Mouse (Mus musculus): Measurements from ENCODE around the gene 9430038I01Rik.
A peak's percentile ranks its signal among the peaks of the same experiment; 100 is the strongest.
"Not testable (repeated sequence)": the region's sequence is repeated elsewhere in the genome, so short reads cannot be mapped to it uniquely, and the experiment has no call there.

9430038I01Rik gene

DNA sequence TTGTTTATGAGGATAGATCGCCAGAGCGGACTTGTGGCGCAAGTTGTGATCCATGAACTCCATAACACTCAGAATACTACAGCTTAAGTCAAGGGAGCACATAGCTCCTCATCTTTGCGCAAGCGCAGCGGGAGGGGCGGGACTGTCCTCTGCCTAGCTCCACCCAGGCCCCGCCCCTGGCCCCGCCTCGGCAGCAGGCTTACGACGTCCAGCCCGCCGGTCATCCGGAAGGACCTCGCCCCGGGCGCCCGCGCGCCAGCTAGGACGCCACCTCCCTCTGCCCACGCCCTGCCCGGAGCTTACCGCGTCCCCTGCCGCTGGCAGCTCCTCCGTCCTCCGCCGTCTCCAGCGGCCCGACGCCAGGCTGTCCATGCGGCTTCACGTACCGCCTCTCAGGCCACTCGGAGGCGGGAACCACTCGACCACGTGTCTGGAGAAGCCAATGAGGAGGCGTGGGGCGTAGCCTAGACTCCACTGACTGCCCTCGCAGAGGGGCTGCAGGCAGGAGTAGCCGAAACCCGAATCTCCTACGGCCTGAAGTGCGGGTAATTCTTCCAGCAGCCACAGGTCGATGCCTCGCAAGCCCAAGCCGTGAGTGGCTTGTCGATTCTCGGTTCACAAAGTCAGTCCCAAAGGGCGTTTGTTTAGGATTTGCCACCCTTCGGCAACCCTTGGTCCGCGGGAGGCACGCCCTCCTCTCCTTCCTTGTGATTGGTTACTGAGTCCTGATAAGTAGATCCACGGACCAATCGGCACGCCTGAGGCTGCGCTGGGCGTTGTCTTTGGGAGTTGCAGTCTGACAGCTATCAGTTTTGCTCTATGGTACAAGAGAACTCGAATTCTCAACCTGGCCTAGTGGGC lies at the start of gene 9430038I01Rik:
Gene 9430038I01Rik (minus strand): TSS at position 426 of the 861 bp plus-strand sequence.
- DNase-seq (ENCODE audit: low read depth) = peak; percentile 97

DNA sequence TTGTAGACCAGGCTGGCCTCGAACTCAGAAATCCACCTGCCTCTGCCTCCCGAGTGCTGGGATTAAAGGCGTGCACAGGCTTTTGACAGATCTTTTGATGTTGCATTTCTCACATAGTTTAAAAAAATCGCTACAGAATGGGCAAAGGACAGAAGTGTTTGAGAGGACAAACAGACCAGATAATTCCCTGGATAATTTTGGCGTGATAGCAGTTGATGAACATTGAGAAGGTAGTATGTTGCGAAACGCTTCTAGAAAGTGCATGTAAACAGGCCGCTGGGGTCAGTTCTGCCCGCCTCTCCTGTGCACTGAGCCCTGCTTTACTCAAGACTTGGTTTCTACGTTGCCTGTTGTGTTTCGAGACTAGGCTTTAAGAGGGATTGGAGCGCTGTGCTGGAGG lies 34.8 kb upstream of the 9430038I01Rik start:
- no peak for DNase-seq (ENCODE audit: low read depth)

DNA sequence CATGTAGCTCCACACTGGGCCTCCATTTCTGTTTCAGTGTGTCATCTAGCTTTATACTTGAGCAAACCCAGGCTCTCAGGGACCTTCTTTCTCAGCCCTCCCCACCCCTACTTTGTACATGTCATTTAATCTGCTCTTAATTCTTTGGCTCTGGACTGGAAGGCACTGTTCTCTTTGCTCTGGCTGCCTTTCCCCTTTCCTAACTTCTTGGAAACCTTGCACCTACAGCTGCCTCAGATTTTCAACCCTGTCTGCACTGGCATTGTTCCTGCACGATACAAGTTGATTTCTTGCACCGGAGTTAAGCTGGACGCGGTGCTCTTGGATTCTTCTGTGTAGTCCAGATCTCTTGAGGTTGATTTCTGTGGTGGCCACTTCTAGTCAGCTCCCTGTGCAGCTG lies 32.4 kb upstream of the 9430038I01Rik start:
- DNase-seq (ENCODE audit: low read depth) = no peak

DNA sequence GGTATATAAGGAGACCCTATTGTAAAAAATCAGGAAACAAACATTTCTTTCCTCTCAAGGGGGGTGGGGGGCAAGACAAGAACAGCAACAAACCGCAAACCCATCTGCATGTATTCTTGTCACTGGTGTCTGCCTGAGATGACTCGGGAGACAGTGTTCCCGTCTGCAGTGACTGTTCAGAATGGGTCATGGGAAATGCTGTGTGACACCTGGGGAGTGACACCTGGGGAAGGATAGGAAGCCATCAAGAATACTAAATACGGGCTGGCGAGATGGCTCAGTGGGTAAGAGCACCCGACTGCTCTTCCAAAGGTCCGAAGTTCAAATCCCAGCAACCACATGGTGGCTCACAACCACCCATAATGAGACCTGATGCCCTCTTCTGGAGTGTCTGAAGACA lies 28.4 kb upstream of the 9430038I01Rik start:
- DNase-seq (ENCODE audit: low read depth) = not testable (repeated sequence)

DNA sequence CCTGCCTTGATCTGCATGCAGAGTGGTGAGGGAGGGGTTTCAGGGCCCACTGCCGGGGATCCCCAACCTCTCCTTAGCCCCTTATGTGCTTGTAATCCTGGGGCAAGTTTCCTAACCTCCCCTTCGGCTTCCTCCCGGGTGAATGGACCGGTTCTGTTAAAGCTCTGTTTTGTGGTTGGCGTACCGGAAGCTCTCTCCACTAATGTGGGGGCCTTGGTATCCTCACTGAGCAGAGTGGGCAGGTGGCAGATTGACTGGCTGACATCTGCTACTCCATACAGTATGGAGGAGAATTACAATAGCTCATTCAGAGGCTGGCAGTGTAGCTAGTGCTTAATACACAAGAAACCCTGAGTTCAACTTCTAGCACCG lies 27.6 kb upstream of the 9430038I01Rik start:
- DNase-seq (ENCODE audit: low read depth) = no peak

DNA sequence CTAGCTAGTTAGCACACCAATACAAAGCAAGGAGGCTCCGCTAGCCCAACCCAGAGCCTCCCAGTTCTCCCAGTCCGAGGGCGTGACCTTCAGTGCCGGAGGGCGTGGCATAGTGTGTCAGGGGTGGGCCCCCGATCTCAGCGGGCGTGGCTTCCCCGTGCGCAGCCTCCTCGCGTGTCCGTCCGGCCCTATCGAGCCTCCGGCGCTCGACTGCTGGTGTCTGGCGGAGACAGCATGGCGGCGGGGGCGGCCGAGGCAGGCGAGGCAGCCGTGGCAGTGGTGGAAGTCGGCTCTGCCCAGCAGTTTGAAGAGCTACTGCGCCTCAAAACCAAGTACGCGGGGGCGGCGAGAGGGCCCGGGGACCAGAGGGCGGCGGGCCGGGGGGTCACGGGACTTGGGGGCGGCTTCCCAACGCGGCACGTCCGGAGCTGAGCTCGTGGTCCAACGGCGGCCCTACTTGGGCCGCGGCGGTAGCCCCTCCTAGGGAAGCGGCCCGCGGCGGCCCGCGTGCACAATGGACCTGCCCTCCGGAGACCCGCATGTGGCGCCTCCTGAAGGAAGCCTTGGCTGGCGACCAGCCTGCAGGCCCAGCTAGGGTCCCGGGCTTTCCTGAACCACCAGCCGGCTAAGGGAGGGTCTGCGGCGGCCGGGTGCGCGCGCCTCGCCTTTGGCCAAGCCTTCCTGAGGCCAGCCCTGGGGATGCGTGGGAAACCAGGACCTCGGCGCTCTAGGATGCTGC lies 27.0 kb upstream of the 9430038I01Rik start, which contains the start of gene Glrx3:
Gene Glrx3 (plus strand): TSS at position 175 of the 739 bp plus-strand sequence.
- peak; percentile 96 for DNase-seq (ENCODE audit: low read depth)

DNA sequence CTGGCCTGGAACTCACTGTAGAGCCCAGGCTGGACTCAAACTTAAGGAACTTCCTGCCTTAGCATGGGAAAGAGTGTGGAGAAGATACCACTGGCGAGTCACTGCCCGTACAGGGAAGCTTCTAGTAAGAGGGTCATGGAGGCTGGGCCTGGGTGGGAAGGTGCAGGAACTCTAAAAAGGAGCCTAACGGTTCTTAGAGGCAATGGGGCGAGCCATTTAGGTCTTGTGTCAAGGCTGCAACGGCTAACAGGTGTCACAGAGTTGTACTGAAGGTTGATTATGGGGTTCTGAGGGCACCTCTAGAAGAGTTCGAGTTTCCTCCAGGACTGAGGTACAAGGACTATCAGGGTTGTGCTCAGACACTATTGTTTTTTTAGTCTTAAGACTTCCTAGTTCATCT lies 26.3 kb upstream of the 9430038I01Rik start:
- no peak for DNase-seq (ENCODE audit: low read depth)

DNA sequence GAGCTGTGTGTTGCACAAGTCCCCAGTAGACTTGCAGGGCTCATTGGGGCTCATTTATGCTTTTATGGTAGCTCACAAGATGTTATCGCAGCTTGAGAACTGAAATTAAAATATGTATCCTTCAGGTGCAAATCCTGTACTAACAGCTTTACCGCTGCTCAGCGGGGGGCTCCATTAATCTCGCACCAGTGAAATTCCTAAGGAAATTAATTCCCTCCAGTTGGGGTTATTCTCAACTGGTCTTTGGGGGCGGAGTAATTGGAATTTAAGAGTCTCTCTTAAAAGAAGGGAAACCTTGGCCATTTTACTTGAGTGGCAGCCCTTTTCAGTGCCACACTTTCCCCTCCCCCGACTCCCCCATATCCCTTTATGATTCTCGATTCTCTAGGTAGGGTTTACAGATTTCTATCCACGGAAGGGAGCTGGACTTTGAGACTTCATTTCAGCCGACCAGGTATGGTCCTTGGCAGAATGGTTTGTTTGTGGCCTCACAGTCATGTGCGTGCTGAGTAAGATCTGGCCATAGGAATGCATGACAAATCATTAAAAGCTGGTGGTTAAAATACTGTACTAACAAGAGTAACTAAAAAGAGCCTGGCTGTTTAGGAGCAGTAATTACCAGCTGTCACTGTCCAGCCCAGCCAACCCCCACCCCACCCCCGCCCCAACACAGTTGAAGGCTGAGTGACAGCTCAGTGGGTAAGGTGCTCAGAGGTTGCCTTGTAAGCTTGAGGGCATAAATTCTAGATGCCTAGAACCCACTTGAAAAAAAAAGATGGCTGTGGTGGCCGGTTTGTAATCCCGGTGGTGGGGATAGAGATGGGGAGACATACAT lies 21.4 kb upstream of the 9430038I01Rik start:
- peak; percentile 13 for DNase-seq (ENCODE audit: low read depth)

DNA sequence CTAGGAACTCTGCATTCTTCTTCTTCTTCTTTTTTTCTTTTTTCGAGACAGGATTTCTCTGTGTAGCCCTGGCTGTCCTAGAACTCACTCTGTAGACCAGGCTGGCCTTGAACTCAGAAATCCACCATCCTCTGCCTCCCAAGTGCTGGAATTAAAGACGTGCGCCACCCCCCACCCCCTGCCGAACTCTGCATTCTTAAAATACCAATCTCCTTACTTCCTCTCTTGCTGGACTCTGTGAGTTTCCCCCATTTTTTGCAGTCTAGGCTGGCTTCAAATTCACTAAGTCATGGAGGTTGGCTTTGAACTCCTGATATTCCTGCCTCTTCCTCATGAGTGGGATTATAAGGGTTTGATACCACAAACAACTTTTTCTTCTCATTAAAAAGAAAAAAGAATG lies 16.1 kb upstream of the 9430038I01Rik start:
- DNase-seq (ENCODE audit: low read depth) = peak; percentile 17

DNA sequence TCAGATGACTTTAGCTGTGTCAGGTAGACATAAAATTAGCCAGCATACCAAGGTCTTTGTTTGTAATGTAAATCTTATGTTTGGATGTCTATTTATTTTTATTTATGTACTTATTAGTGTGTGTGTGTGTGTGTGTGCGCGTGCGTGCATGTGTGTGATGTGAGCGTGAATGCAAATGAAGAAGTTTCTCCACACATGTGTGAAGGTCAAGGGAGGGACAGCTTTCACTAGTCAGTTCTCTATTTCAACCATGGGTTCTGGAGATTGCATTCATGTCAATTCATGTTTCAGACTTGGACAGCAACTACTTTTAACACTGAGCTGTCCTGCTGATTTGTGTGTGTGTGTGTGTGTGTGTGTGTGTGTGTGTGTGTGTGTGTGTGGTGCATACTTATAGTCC lies 10.7 kb upstream of the 9430038I01Rik start:
- DNase-seq (ENCODE audit: low read depth) = no peak

DNA sequence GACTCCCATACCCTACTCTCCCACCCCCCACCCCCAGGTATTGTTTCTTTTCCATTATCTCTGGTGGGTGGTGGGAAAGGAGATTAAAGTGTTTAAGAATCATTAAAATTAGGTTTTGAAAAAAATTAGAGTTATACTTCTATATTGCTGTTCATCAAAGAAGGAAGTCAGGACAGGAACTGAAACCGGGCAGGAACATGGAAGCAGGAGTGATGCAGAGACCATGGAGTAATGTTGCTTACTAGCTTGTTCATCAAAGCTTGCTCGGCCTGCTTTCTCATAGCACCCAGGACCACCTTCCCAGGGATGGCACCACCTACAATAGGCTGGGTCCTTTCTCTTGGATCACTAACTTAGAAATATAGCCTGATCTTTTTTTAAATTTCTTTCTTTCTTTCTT lies 10.0 kb upstream of the 9430038I01Rik start:
- no peak for DNase-seq (ENCODE audit: low read depth)

DNA sequence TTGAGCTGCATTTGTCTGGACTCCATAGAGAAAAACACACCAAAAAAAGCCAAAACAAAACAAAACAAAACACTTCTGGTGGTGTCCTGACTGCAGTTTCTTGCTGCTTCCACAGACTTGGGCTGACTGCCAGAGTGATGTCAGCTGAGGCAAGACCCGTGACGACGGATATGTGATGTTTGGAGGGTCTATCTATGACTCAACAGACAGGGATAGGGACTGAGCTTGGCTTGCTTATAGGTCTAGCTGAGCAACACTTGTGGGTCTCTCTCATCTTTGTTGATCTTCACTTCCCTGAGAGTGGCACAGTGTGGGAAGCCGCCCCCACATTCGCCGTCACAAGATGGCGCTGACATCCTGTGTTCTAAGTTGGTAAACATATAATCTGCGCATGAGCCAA lies 4.1 kb upstream of the 9430038I01Rik start:
- peak; percentile 30 for DNase-seq (ENCODE audit: low read depth)

DNA sequence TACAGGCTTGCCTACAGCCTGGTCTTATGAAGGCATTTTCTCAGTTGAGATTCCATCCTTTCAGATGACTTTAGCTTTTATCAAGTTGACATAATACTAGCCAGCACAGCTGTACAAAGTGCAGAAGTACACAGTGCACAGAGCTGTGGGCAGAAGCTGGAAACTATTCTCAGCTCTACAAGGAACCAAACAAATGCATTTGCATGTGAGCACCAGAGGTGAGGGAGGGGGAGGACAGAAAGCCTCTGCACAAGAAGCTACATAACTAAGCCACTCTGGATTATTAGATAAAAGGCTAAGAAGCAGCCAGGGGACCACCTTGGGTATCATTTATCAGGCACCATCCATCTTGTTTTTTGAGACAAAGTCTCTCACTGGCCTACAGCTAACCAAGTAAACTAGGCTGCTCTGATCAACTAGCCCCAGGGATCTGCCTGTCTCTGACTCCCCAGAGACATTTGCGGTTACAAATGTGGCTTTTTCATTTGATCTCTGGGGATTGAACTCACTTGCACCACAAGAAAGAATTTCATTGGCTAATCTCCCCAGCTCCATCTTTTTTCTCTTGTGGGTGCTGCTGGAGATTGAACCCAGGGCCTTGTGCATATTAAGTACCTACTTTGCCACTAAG lies 3.0 kb downstream of the 9430038I01Rik start:
- DNase-seq (ENCODE audit: low read depth) = no peak

DNA sequence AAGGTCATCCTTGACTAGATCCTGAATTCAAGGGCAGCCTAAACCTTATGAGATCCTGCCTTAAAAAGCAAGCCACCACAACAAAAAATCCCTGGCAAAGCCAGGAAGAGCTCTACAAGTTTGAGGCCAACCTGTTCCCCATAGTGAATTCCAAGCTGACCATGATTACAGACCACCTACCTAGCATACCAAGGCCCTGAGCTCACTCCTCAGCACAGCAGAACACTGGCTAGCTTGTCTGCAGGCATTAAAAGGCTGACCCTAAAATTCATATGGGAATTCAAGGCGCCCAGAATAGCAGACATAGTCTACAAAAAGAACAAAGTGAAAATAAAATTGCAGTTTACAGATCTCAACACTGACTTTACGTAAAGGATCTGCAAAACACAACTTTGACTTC lies 6.4 kb downstream of the 9430038I01Rik start:
- DNase-seq (ENCODE audit: low read depth) = peak; percentile 52

DNA sequence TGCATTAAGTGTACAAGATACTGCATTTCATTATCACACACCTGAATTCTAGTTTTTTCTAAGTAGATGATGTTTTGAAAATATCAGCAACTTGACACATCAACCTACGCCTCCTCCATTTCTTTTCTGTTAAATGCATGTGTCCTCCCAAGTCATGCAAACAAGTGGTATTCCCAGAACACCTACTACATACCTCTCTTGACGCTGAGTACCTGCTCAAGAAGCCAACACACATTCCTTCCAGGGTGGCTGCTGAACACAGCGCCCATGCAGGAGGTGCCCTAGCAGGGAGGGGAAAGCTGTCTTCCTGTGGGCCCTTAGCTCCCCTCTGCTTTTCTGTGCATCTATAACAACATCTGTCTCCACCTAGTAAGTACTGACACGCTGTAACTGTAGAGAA lies 11.6 kb downstream of the 9430038I01Rik start:
- no peak for DNase-seq (ENCODE audit: low read depth)

DNA sequence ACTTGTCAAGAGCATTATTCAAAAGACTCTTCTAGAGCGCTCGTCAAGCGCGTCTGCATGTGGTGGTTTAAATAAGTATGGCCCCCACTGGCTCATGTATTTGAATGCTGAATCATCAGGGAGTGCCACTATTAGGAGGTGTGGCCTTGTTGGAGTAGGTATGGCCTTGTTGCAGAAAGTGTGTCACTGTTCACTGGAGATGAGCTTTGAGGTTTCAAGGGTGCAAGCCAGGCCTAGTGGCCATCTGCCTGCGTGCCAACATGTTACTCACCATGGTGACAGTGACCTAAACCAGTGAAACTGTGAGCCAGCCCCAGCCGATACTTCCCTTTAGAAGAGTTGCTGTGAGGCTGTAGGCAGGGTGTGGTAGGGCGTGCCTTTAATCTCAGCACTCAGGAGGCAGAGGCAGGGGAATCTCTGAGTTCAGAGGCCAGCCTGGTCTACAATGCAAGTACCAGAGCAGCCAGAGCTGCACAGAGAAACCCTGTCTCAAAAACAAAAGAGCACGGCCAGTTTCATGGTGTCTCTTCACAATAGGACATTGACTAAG lies 13.1 kb downstream of the 9430038I01Rik start:
- no peak for DNase-seq (ENCODE audit: low read depth)

DNA sequence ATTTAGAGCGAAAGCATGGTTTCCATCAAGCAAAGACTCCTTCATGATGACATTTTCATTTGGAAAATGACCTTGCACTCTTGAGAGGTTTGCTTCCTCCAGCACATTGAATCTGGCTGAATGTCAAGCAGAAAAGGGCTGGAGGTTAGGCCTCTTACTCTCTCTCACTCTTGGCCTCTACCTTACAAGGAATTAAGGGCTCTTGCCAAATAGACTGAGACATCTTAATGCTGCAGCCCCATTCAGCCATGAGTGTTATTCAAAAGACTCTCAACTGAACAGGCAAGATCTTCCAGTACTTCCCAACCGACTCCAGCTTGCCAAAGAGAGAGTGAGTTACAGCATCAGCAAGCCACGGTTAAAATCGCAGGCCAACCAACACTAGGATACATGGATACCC lies 15.1 kb downstream of the 9430038I01Rik start:
- peak; percentile 12 for DNase-seq (ENCODE audit: low read depth)

DNA sequence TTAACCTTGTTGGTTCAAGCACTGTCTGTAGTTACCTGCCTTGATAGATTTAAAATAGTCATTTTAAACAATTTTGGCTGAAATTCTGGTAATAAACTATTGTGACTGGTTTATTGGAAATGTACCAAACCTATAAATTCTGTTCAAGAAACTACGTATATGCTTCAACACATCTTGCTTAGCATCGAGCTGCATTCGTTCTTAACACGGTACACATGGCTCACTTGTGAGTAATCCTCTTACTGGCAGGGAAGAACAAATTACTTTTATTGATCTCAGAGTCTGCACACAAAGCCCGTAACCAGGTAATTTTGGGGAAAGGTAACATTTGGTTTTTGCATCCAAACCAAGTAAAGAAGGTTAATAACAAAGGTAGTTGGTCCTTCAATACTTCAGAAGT lies 22.7 kb downstream of the 9430038I01Rik start:
- no peak for DNase-seq (ENCODE audit: low read depth)

DNA sequence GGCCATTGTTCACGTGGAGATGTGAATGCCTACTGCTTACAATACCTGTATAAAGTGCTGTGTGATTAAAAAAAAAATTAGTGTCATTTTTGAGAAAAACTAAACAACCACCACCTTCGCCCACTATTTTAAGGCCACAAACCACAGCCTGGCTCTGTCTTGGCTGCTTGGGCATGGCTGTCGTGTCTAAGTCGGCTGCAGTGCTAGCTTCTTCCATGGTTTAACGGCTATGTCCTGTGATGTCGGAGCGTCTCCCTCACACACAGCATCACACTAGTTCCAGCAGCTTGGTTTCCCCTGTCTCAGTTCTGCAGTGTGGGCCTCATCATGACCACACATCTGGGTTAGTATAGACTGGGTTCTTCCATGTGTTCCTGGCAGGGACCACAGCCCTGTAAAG lies 35.6 kb downstream of the 9430038I01Rik start:
- DNase-seq (ENCODE audit: low read depth) = no peak

DNA sequence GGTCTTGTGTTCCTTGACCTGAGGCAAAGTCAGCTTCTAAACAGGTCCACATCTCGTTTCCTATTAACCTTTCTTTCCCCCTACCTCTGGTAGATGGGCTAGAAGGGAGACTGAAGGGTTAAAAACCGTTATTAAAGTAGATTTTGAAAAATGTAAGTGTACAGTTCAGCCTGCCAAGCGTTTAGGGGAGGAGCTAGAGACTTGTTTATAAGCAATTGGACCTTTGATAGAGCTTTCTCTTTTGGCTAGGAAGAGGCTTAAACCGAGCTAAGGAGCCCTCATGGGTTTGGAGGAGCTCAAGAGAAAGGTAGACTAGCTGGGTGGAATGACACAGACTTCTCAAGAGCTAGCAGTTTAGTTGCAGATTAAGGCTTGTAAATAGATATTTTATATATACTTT lies 38.8 kb downstream of the 9430038I01Rik start:
- no peak for DNase-seq (ENCODE audit: low read depth)

DNA sequence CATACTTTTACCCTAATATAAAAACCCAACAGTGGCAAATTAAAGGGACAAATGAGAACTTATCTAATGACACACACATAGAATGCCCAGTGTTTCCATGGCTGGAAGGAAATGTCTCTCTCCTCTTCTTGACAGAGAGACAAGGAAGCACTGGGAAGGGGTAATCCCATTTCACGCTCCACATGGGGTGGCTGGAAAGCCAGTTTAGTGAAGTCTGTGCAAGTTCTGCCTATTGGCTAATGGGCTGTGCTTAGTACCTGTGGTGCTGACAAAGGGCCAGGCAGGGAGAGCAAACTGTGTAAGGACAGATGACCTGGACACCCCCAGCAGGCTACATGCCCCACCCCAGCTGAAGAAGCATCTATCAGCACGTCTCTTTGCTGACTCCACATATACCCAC lies 40.4 kb downstream of the 9430038I01Rik start:
- no peak for DNase-seq (ENCODE audit: low read depth)

DNA sequence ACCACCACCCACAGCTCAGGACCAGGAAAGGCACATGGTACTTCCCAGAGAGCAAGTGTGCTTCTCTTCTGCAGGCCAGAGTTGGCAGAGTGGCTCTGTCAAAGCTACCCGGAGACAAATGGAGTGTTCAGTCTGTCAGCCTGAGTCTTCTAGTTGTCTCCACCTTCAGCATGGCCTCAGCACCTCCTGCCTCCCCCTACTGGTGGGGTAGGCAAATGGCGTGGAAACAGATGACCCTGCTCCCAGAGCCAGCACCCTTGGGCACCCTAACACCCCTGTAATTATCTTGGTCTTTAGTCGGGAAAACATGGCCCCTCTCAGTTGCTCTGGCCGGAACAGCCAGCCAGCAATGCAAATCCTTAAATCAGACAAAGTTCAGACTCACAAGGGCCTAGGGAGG lies 43.8 kb downstream of the 9430038I01Rik start:
- DNase-seq (ENCODE audit: low read depth) = no peak

Data from NIH3T3 (cell line).